23 mouse cellular contexts compared by ENCODE assay signal in the genomic region with DNA sequence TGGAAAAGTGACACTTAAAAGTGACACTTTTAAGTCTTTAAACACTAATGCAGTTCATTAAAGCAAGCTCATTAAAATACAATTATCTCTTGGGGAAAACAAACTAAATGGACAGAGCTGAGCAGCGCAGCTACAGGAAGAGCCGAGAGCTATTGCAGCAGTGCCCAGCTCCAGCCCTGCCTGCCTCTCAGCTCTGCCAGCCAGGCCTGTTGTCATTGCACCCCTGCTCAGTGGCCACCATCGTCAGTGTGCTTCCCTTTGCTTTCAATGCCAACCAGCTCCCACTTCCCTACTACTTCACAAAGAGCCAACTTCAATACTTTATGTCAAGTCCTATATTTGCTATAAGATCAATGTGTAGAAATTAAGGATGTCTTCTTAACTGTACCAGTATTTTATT.
DNase-seq lines count a peak whose midpoint lies in the region; ATAC-seq and TF ChIP-seq lines count a peak whose summit lies in the region.
"Had no signal": no experiment of that assay in that cellular context is flagged by ENCODE, and none has a peak within 500 bp of the region (broad histone marks: within the 10 kb centered on the region; RNA-seq: fewer than 3 reads in every experiment).

No protein-coding gene starts in this region.

- H3K27ac ChIP-seq in kidney, embryonic 14.5 days (ENCODE audit: low read depth, low read length): no peak overlapping the region
- H3K27ac ChIP-seq in neural tube, embryonic 14.5 days (ENCODE audit: low read depth, low read length): no peak overlapping the region

- peak; percentile 58 for DNase-seq in heart, adult 11 months
- no peak for DNase-seq in heart, postnatal 25 days (ENCODE audit: low spot score)
- DNase-seq in kidney, postnatal 14 days: no peak
- no peak for DNase-seq in neural tube, embryonic 10.5 days (ENCODE audit: extremely low spot score, low spot score)
- DNase-seq in brain, embryonic 14.5 days (ENCODE audit: low read depth): peak; percentile 6
- DNase-seq in left cerebral cortex, postnatal 36 days (ENCODE audit: low spot score in 2 of 2): no peak
- DNase-seq: adrenal gland, adult 2 months; adrenal gland, adult 8-10 months; adrenal gland, postnatal 10 days; adrenal gland, postnatal 14 days; adrenal gland, postnatal 25 days; adrenal gland, postnatal 36 days; B cell, adult 2 months; cerebellum, adult 11 months; cerebellum, adult 11-12 months; cerebellum, adult 18-20 months had no signal

- ATAC-seq in kidney, embryonic 14.5 days (ENCODE audit: low FRiP score, low TSS enrichment): peak; percentile 73; the same call in 1 of the 2 replicates
- peak; percentile 61; the same call in 1 of the 2 replicates for ATAC-seq in neural tube, embryonic 14.5 days (ENCODE audit: low read depth)
- ATAC-seq: activated CD4-positive, CD25-positive, alpha-beta regulatory T cell, adult 4 months; CD4-positive, CD25-positive, alpha-beta regulatory T cell, adult 4 months; Patski had no signal

- no peaks in the 10 kb centered on the region for H3K9me3 ChIP-seq in kidney, embryonic 14.5 days (ENCODE audit: control insufficient read depth, low read length)
- no peaks in the 10 kb centered on the region for H3K9me3 ChIP-seq in neural tube, embryonic 14.5 days (ENCODE audit: control insufficient read depth, low read length)
- H3K9me3 ChIP-seq: G1E had no signal

- 30% methylated on average over 3 of the region's 3 CpGs for WGBS in kidney, embryonic 14.5 days
- WGBS in neural tube, embryonic 14.5 days: 15% methylated on average over 3 of the region's 3 CpGs

- TF ChIP-seq POLR2A in brain, embryonic 14.5 days (IDR thresholded peaks at IDR 0.05; ENCODE audit: borderline replicate concordance, extremely low read depth, insufficient read depth, insufficient read length, poor library complexity, severe bottlenecking): no peak

- H3K36me3 ChIP-seq in kidney, embryonic 14.5 days (ENCODE audit: control insufficient read depth, insufficient read depth, low read length): no peaks in the 10 kb centered on the region
- H3K36me3 ChIP-seq in neural tube, embryonic 14.5 days (ENCODE audit: control insufficient read depth, insufficient read depth, low read length): no peaks in the 10 kb centered on the region

- H3K4me3 ChIP-seq in kidney, embryonic 14.5 days (ENCODE audit: low read length): no peak overlapping the region
- no peak overlapping the region for H3K4me3 ChIP-seq in neural tube, embryonic 14.5 days (ENCODE audit: low read depth, low read length)

- H3K9ac ChIP-seq in kidney, embryonic 14.5 days (ENCODE audit: low read depth, low read length): no peak overlapping the region
- no peak overlapping the region for H3K9ac ChIP-seq in neural tube, embryonic 14.5 days (replicated peaks; ENCODE audit: low read depth, low read length)

- no peak overlapping the region for H3K4me2 ChIP-seq in kidney, embryonic 14.5 days (replicated peaks; ENCODE audit: low read depth, low read length)
- no peak overlapping the region for H3K4me2 ChIP-seq in neural tube, embryonic 14.5 days (ENCODE audit: low read depth, low read length)

- H3K4me1 ChIP-seq in kidney, embryonic 14.5 days (ENCODE audit: control insufficient read depth, insufficient read depth, low read length): peaks cover 5% of the 10 kb centered on the region; the same call in 1 of the 2 replicates
- H3K4me1 ChIP-seq in neural tube, embryonic 14.5 days (ENCODE audit: control insufficient read depth, insufficient read depth, low read length): no peaks in the 10 kb centered on the region

- intact Hi-C loops in heart, postnatal 25 days (cut with DNase I): no loop called here
- intact Hi-C loops in left cerebral cortex, postnatal 36 days (cut with DNase I): no loop called here

- no peak for TF ChIP-seq CTCF in brain, embryonic 14.5 days (IDR thresholded peaks at IDR 0.05; ENCODE audit: borderline replicate concordance, extremely low read depth, insufficient read depth, insufficient read length)

- no peaks in the 10 kb centered on the region for H3K27me3 ChIP-seq in kidney, embryonic 14.5 days (ENCODE audit: control insufficient read depth, insufficient read depth, low read length)
- no peaks in the 10 kb centered on the region for H3K27me3 ChIP-seq in neural tube, embryonic 14.5 days (ENCODE audit: control insufficient read depth, insufficient read depth, low read length)
- H3K27me3 ChIP-seq: CH12.LX, Patski had no signal

Comparison
In these comparisons a context has a peak if more than half of its experiments do, and no peak if none do; other contexts are left out.
1. DNase-seq: peak in heart, adult 11 months (single experiment) and brain, embryonic 14.5 days (single experiment); none in heart, postnatal 25 days (single experiment), kidney, postnatal 14 days (single experiment), neural tube, embryonic 10.5 days (single experiment) and left cerebral cortex, postnatal 36 days (0 of 2).